Mouse (Mus musculus) E14TG2a.4 (cell line): Measurements from ENCODE around the gene Hscb.

ENCODE experiments used
- H3K27me3 ChIP-seq: 2 replicates; pipeline ENCODE4 v1.6.1; 2014; ENCODE audit warnings: low read length, control low read depth; ENCODE audit not compliant: insufficient read depth
- H3K36me3 ChIP-seq: 2 replicates; pipeline ENCODE4 v1.6.1; 2014; ENCODE audit warnings: low read length, control low read depth; ENCODE audit not compliant: insufficient read depth
- H3K4me1 ChIP-seq: replicated peaks from 2 replicates; pipeline ENCODE4 v1.6.1; 2014; ENCODE audit warnings: low read depth, low read length, control low read depth
- H3K4me3 ChIP-seq: replicated peaks from 2 replicates; pipeline ENCODE4 v1.5.1; 2014; ENCODE audit warnings: mild to moderate bottlenecking, low read length
- H3K9me3 ChIP-seq: 2 replicates; pipeline ENCODE4 v1.6.1; 2014; ENCODE audit warnings: low read length, control low read depth
- CTCF ChIP-seq: conservative IDR thresholded peaks from 2 replicates; pipeline ENCODE4 v1.5.1; 2014; ENCODE audit warnings: low read length
- NANOG ChIP-seq: IDR thresholded peaks from 2 replicates; pipeline ENCODE4 v1.6.1; 2014; ENCODE audit warnings: borderline replicate concordance, low read length, mixed read lengths
- POU5F1 ChIP-seq: IDR thresholded peaks from 2 replicates; pipeline ENCODE4 v1.6.1; 2014; ENCODE audit warnings: low read length, borderline replicate concordance

Hscb gene

DNA sequence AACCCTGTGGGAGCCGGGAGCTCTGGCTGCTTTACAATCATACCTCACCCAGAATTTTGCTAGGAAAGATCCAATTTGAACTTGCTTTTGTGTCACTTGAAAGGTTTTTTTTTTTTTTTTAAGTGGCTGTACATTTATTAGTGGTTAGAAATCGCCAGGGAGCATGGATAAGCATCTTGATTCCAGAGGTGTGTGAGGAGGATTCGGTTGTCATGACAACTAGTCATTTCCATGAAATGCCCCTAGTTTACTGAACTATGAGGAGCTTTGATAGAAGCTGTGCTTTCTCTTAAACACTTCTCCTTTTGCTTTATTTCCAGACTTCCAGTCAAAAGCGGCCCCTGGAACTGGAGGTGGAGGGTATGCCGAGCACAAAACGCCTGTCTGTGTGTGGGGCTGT lies 33.6 kb upstream of the Hscb start:
- Histone ChIP-seq H3K36me3 (peaks cover 78% of the 10 kb centered on the region), H3K9me3 (no peaks in the 10 kb centered on the region), H3K4me1 (peaks cover 38% of the 10 kb centered on the region), H3K4me3 (no peak overlapping the region), H3K27me3 (no peaks in the 10 kb centered on the region)
- TF ChIP-seq CTCF (no peak), POU5F1 (no peak), NANOG (no peak)

GRCm38 (mm10) chr5:110869242-110869669 lies 29.7 kb upstream of the Hscb start:
- H3K27me3 ChIP-seq: no peaks in the 10 kb centered on the region
- TF ChIP-seq CTCF (no peak), NANOG (no peak), POU5F1 (no peak)
- peaks cover 94% of the 10 kb centered on the region for H3K36me3 ChIP-seq
- H3K4me1 ChIP-seq: peaks cover 11% of the 10 kb centered on the region
- no peaks in the 10 kb centered on the region for H3K9me3 ChIP-seq
- H3K4me3 ChIP-seq: no peak overlapping the region

DNA sequence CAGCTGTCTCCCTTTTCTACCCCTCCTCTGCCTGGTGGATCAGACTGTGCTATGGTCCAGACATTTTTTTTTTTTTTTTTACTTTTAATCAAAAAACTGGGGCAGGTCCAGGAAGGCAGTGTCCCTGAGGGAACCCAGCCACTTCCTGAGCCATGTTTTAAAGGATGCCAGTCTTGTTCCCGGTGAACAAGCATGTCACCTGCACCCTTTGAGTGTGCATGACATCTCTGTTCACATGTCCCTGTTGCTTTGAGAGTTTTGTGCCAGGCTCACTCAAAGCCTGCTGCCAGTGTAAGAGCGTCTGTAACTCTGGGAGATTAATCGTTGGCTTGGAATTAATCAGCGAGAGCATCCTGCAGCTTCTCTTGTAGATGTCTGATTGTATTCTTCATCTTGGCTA lies 28.9 kb upstream of the Hscb start:
- no peak overlapping the region for H3K4me3 ChIP-seq
- H3K9me3 ChIP-seq: no peaks in the 10 kb centered on the region
- H3K36me3 ChIP-seq: peaks cover 94% of the 10 kb centered on the region
- no peaks in the 10 kb centered on the region for H3K27me3 ChIP-seq
- TF ChIP-seq CTCF (no peak), NANOG (no peak), POU5F1 (no peak)
- H3K4me1 ChIP-seq: peaks cover 11% of the 10 kb centered on the region

GRCm38 (mm10) chr5:110860445-110860844 lies 20.9 kb upstream of the Hscb start:
- no peaks in the 10 kb centered on the region for H3K9me3 ChIP-seq
- peaks cover 26% of the 10 kb centered on the region for H3K4me1 ChIP-seq
- H3K36me3 ChIP-seq: peaks cover 98% of the 10 kb centered on the region
- no peak overlapping the region for H3K4me3 ChIP-seq
- TF ChIP-seq POU5F1: no peak
- no peak for TF ChIP-seq CTCF
- TF ChIP-seq NANOG: no peak
- H3K27me3 ChIP-seq: no peaks in the 10 kb centered on the region

- H3K9me3 ChIP-seq: no peaks in the 10 kb centered on the region
- peaks cover 26% of the 10 kb centered on the region for H3K4me1 ChIP-seq
- no peak overlapping the region for H3K4me3 ChIP-seq
- TF ChIP-seq CTCF (no peak), POU5F1 (no peak), NANOG (no peak)
- H3K27me3 ChIP-seq: no peaks in the 10 kb centered on the region
- peaks cover 100% of the 10 kb centered on the region for H3K36me3 ChIP-seq
Observed at GRCm38 (mm10) chr5:110859013-110859650, 19.6 kb upstream of the Hscb start.

GRCm38 (mm10) chr5:110857091-110857490 lies 17.5 kb upstream of the Hscb start:
- TF ChIP-seq POU5F1: no peak
- TF ChIP-seq CTCF: no peak
- no peak for TF ChIP-seq NANOG
- peaks cover 26% of the 10 kb centered on the region for H3K4me1 ChIP-seq
- no peaks in the 10 kb centered on the region for H3K27me3 ChIP-seq
- no peaks in the 10 kb centered on the region for H3K9me3 ChIP-seq
- H3K4me3 ChIP-seq: no peak overlapping the region
- H3K36me3 ChIP-seq: peaks cover 100% of the 10 kb centered on the region

- no peak overlapping the region for H3K4me3 ChIP-seq
- TF ChIP-seq POU5F1 (no peak), NANOG (no peak), CTCF (peak; percentile 52)
Observed at GRCm38 (mm10) chr5:110852990-110853389, 13.4 kb upstream of the Hscb start.

GRCm38 (mm10) chr5:110841046-110841862 lies 1.7 kb upstream of the Hscb start:
- peaks cover 25% of the 10 kb centered on the region for H3K36me3 ChIP-seq
- peaks cover 30% of the 10 kb centered on the region for H3K4me1 ChIP-seq
- TF ChIP-seq POU5F1 (no peak), CTCF (no peak), NANOG (no peak)
- H3K27me3 ChIP-seq: no peaks in the 10 kb centered on the region
- H3K9me3 ChIP-seq: no peaks in the 10 kb centered on the region
- H3K4me3 ChIP-seq: peak overlapping the region; percentile 90

More at GRCm38 (mm10) chr5:110852990-110853389, 13.4 kb upstream of the Hscb start:
- H3K27me3 ChIP-seq: no peaks in the 10 kb centered on the region
- H3K9me3 ChIP-seq: no peaks in the 10 kb centered on the region
- peaks cover 98% of the 10 kb centered on the region for H3K36me3 ChIP-seq
- H3K4me1 ChIP-seq: peaks cover 5% of the 10 kb centered on the region; the same call in 1 of the 2 replicates
